Mouse (Mus musculus) intestine, embryonic 16.5 days (tissue): ENCODE measurements around the gene Fry. TPM values are rescaled to one million over a fixed set of nuclear protein-coding genes. Genes with fewer than 3 reads are reported as not detected.
"Not testable (repeated sequence)": the region's sequence is repeated elsewhere in the genome, so short reads cannot be mapped to it uniquely, and the experiment has no call there.

Experiments
- ATAC-seq: fragments of 200-750 bp; cut with Nextera tagmentation; 2 replicates; pipeline ENCODE4 v1.8.0; 2017; ENCODE audit warnings: moderate TSS enrichment, moderate library complexity
- H3K27ac ChIP-seq: fragments of 300-500 bp; sonication (generic); 2 replicates; pipeline ENCODE4 v1.5.1; 2014; ENCODE audit warnings: mild to moderate bottlenecking, low read length
- H3K27me3 ChIP-seq: fragments of 300-500 bp; sonication (generic); replicated peaks from 2 replicates; pipeline ENCODE4 v1.6.1; 2014; ENCODE audit warnings: low read length, control low read depth, mixed read lengths; ENCODE audit not compliant: control insufficient read depth, insufficient read depth
- H3K36me3 ChIP-seq: fragments of 300-500 bp; sonication (generic); 2 replicates; pipeline ENCODE4 v1.6.1; 2014; ENCODE audit warnings: low read length, control low read depth; ENCODE audit not compliant: control insufficient read depth, insufficient read depth
- H3K4me1 ChIP-seq: fragments of 300-500 bp; sonication (generic); 2 replicates; pipeline ENCODE4 v1.6.1; 2014; ENCODE audit warnings: low read length, control low read depth, mixed read lengths; ENCODE audit not compliant: control insufficient read depth, insufficient read depth
- H3K4me2 ChIP-seq: fragments of 300-500 bp; sonication (generic); 2 replicates; pipeline ENCODE4 v1.6.1; 2014; ENCODE audit warnings: low read depth, low read length, control low read depth
- H3K4me3 ChIP-seq: fragments of 300-500 bp; sonication (generic); 2 replicates; pipeline ENCODE4 v1.5.1; 2014; ENCODE audit warnings: mild to moderate bottlenecking, low read length
- H3K9ac ChIP-seq: fragments of 300-500 bp; sonication (generic); 2 replicates; pipeline ENCODE4 v1.6.1; 2014; ENCODE audit warnings: low read depth, low read length
- H3K9me3 ChIP-seq: fragments of 300-500 bp; sonication (generic); 2 replicates; pipeline ENCODE4 v1.6.1; 2016; ENCODE audit warnings: low read length, control low read depth; ENCODE audit not compliant: control insufficient read depth
- WGBS: fragments of 180-500 bp; shearing (Covaris S2); extraction: QIAGEN DNeasy Blood & Tissue Kit; methylation state at CpG from one replicate; pipeline ENCODE4 v1.1.7; 2014; 5-methylcytosine and 5-hydroxymethylcytosine counted together
- polyA plus RNA-seq: library from polyadenylated mRNA; unstranded; fragments of >200 nt; fragmentation: Nextera tagmentation; extraction: Ambion mirVana; gene quantifications from 2 replicates; pipeline ENCODE4 v1.2.1, GENCODE M21; 2015

Fry gene
- polyA plus RNA-seq, 1 experiment from 2014 or later, result 6.1 TPM

DNA sequence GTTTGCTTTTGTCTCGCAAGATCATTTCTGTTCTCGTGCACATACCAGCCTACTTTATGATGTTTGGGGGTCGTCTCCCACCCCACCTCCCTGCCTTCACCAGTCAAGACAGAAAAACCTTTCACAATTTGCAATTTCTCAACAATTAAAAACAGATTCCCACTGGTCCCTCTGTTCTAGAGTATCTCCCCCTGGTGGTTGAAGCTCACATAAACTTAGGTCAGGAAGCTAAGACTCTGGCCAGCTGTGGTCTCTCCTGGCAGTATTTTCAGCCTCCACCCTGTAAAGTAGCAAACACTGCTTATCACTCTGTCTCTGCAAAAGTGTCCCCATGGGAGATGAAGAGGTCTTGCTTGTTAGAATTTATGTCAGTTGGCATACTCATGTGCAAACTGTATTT is 366.8 kb downstream of the Fry start:
- Histone ChIP-seq H3K9me3 (no peaks in the 10 kb centered on the region), H3K27ac (no peak overlapping the region), H3K4me1 (no peaks in the 10 kb centered on the region), H3K4me2 (no peak overlapping the region), H3K27me3 (no peaks in the 10 kb centered on the region), H3K9ac (no peak overlapping the region), H3K4me3 (no peak overlapping the region), H3K36me3 (no peaks in the 10 kb centered on the region)
- ATAC-seq, result no peak
- WGBS, result 65% methylated on average over 3 of the region's 3 CpGs

DNA sequence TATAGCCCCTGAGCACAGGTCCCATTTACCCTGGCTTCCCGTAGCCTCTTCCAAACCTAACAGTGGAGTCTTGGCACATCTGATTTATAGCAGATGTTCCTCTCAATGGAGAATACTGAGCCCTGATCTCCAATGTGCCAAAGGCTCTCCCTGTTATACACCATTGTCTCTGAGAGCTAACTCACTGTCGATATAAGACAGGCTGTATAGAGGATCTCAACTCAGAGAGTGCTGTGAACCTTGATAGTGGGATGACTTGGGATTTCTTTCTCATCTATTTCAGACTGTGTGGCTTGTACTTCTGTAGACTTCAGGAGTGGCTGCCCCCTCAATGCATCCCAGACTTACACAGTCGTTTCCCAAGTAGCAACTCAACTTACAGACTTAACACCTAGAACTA is 371.8 kb downstream of the Fry start:
- Histone ChIP-seq H3K9ac (no peak overlapping the region), H3K36me3 (no peaks in the 10 kb centered on the region), H3K27me3 (no peaks in the 10 kb centered on the region), H3K4me3 (no peak overlapping the region), H3K27ac (no peak overlapping the region), H3K9me3 (no peaks in the 10 kb centered on the region), H3K4me1 (no peaks in the 10 kb centered on the region), H3K4me2 (no peak overlapping the region)
- no peak for ATAC-seq
- 71% methylated on average over 3 of the region's 3 CpGs for WGBS

DNA sequence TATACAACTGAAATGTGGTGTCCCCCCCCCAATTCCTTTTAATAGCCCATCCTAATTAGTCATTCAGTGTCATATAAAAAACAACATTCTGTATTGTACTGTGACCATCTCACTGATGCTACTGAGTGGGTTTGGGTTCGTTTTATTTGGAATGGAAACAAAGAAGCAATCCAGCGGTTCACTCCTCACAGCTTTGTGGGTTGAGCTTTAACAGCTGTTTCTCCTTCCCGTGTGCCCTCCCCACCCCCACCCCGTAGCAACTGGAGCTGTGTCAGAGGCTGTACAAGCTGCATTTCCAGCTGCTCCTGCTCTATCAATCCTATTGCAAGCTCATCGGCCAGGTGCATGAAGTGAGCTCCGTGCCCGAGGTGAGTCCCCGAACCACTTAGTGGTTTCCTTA is 372.4 kb downstream of the Fry start:
- H3K4me2 ChIP-seq, result no peak overlapping the region
- no peak for ATAC-seq
- H3K9me3 ChIP-seq, result no peaks in the 10 kb centered on the region
- H3K36me3 ChIP-seq, result no peaks in the 10 kb centered on the region
- no peak overlapping the region for H3K4me3 ChIP-seq
- no peak overlapping the region for H3K27ac ChIP-seq
- no peaks in the 10 kb centered on the region for H3K27me3 ChIP-seq
- no peak overlapping the region for H3K9ac ChIP-seq
- WGBS, result 57% methylated on average over 8 of the region's 8 CpGs
- no peaks in the 10 kb centered on the region for H3K4me1 ChIP-seq

DNA sequence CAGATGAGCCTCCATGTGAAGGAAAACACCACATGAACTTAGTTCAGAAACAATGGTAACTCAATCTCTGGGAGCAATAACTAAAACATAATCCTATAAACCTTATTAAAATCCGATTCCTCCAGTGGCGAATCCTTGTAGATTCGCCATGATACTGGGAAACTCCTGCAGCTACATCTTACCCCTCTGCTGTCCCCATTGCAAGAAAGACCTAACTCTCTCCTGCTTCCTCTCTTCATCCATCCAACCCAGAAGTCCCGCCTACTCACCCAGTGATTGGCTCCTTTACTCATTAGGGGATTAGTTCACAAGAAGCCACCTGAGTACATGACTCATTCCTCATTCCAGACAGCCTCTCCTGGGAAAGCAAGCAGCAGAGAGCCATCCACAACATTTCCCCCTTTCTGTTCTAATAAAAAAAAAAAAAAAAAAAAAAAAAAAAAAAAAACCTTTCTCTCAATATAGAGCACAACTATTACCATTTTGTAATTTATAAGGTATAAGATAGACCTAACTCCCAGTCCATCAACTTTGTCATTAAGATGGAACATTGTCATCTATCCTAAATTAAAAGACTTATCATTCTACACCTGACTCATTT is 373.2 kb downstream of the Fry start:
- H3K4me2 ChIP-seq, H3K4me3 ChIP-seq, H3K4me1 ChIP-seq, H3K9me3 ChIP-seq, H3K27ac ChIP-seq, H3K36me3 ChIP-seq, H3K9ac ChIP-seq, ATAC-seq, H3K27me3 ChIP-seq: not testable (repeated sequence)
- WGBS, result 95% methylated on average over 4 of the region's 4 CpGs

DNA sequence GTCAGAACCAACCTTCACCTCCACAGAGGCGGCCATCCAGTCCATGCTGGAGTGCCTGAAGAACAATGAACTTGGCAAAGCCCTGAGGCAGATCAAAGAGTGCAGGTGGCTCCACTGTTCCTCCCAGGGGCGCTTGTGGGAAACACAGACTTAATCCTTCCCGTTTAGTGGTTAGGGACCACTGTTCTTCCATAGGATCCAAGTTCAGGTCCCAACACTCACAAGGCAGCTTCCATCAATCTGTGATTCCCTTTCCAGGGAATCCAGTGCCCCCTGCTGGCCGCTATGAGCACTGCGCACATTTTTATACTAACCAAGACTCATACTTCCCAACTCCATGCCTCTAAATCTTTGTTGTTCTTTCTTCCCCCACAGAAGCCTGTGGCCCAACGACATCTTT is 377.3 kb downstream of the Fry start:
- 57% methylated on average over 6 of the region's 6 CpGs for WGBS
- H3K9ac ChIP-seq, result no peak overlapping the region
- H3K4me3 ChIP-seq, result no peak overlapping the region
- no peaks in the 10 kb centered on the region for H3K27me3 ChIP-seq
- no peak overlapping the region for H3K4me2 ChIP-seq
- H3K36me3 ChIP-seq, result no peaks in the 10 kb centered on the region
- H3K4me1 ChIP-seq, result no peaks in the 10 kb centered on the region
- no peak overlapping the region for H3K27ac ChIP-seq
- no peak for ATAC-seq
- no peaks in the 10 kb centered on the region for H3K9me3 ChIP-seq

DNA sequence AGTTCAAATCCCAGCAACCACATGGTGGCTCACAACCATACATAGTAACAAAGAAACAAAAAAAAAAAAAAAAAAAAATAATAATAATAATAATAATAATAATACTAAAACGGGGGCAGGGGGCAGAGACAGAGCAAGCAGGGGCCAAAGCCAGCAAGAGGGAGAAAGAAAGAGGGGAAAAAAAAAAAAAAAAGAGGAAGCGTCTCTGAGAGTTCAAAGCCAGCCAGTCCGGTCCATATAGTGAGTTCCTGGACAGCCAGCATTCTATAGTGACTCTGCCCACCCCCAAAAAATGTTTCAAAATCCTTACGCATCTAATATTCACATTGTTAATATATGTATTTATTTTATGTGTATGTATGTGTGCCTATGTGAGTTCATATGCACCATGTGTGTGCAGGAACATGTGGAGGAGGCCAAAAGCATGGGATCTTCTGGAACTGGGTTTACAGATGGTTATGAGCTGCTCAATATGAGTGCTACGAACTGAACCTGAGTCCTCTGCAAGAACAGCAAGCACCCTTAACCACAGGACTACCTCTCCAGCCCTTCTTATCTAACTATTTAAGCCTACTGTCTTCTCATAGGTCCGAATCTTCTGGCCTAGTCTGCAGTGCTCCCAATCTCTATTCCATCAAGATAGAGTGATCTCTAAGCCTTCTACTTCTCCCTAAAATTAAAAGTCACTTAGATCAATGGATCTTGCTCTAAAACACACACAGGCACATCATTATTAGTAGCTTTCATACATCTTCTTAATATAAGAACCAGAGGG is 392.2 kb downstream of the Fry start:
- Histone ChIP-seq H3K4me3 (no peak overlapping the region), H3K36me3 (no peaks in the 10 kb centered on the region), H3K4me2 (no peak overlapping the region), H3K27me3 (no peaks in the 10 kb centered on the region), H3K9ac (no peak overlapping the region), H3K9me3 (no peaks in the 10 kb centered on the region), H3K4me1 (no peaks in the 10 kb centered on the region), H3K27ac (no peak overlapping the region)
- no peak for ATAC-seq
- WGBS, result 84% methylated on average over 6 of the region's 6 CpGs

DNA sequence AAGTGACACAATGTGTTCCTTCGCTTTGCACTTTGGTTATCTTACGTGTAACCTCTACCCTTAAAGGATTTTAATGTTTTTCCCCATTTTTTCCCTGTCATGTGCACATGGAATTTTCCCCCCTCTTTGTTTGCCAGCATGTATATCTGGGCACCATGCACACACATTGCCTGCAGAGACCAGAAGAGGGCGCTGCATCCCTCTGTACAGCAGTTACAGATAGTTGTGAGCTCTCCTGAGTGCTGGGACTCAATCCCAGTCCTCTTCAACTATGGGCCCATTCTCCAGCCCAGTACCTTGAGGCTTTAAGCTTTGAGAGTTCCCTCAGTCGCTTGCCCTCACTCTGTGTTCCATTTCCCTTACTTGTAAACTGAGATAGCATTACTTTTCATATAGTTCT is 394.8 kb downstream of the Fry start:
- Histone ChIP-seq H3K4me1 (no peaks in the 10 kb centered on the region), H3K27ac (no peak overlapping the region), H3K9ac (no peak overlapping the region), H3K36me3 (no peaks in the 10 kb centered on the region), H3K9me3 (no peaks in the 10 kb centered on the region), H3K27me3 (no peaks in the 10 kb centered on the region), H3K4me3 (no peak overlapping the region), H3K4me2 (no peak overlapping the region)
- no peak for ATAC-seq
- 78% methylated on average over 4 of the region's 4 CpGs for WGBS

DNA sequence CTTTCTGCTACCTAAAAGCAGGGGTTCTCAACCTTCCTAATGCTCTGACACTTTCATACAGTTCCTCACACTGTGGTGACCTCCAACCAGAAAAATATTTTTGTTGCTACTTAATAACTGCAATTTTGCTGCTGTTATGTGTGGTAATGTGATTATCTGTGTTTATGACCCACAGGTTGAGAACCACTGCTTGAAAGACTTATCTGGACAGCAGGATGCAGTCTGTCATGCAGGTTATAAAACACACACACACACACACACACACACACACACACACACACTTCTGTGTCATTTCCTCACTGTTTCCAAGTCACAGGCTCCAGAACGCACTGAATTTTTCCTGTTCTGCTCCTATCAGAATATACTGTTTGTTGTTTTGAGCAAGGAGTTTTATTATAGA is 395.6 kb downstream of the Fry start:
- ATAC-seq, result no peak
- H3K4me2 ChIP-seq, result no peak overlapping the region
- no peaks in the 10 kb centered on the region for H3K4me1 ChIP-seq
- no peak overlapping the region for H3K4me3 ChIP-seq
- WGBS, result 73% methylated on average over 1 of the region's 1 CpGs
- no peak overlapping the region for H3K9ac ChIP-seq
- no peak overlapping the region for H3K27ac ChIP-seq
- no peaks in the 10 kb centered on the region for H3K9me3 ChIP-seq
- H3K36me3 ChIP-seq, result no peaks in the 10 kb centered on the region
- H3K27me3 ChIP-seq, result no peaks in the 10 kb centered on the region

DNA sequence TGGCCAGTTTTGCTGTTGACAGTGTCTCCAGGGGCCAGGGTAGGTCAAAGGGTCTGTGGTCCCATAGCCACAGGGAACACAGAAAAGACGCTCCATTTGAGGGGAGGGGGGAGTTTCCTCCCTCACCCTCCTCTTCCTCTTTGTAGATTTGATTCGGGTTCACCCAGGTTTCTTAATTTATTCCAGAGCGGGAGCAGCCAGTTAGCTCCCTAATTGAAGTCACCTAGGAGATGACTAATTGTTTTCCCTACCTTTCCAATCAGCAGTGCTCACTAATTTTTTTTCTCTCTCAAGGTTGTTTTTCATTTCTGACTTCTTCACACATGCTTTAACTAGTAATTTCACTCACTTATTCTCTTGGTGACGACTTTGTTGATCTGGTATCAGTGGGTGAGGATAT is 399.6 kb downstream of the Fry start, which contains the start of gene Zar1l:
Gene Zar1l, minus strand, starts transcription at position 101 of the 400 bp plus-strand sequence.
- Histone ChIP-seq H3K36me3 (no peaks in the 10 kb centered on the region), H3K9ac (no peak within 1 kb of the TSS), H3K4me2 (no peak within 1 kb of the TSS), H3K27ac (no peak within 1 kb of the TSS), H3K27me3 (no peaks in the 10 kb centered on the region), H3K9me3 (no peaks in the 10 kb centered on the region), H3K4me3 (no peak within 1 kb of the TSS), H3K4me1 (peaks cover 3% of the 10 kb centered on the region; the same call in 1 of the 2 replicates)
- WGBS, result 61% methylated on average over 4 of the region's 4 CpGs
- ATAC-seq, result no peak
